Mouse (Mus musculus) forebrain, embryonic 10.5 days (tissue): ENCODE measurements around the gene Vav3. TPM values are rescaled to one million over a fixed set of nuclear protein-coding genes. Genes with fewer than 3 reads are reported as not detected.

Experiments
- DNase-seq: peaks from one replicate; pipeline ENCODE4 v3.0.0-alpha.2; 2017; ENCODE audit warnings: low spot score; ENCODE audit errors: extremely low spot score
- H3K27ac ChIP-seq: fragments of 300-500 bp; sonication (generic); 2 replicates; pipeline ENCODE4 v1.5.1; 2016; ENCODE audit warnings: mild to moderate bottlenecking
- H3K27me3 ChIP-seq: fragments of 300-500 bp; sonication (generic); 2 replicates; pipeline ENCODE4 v1.6.1; 2016; ENCODE audit warnings: mild to moderate bottlenecking; ENCODE audit not compliant: poor library complexity, severe bottlenecking
- H3K36me3 ChIP-seq: fragments of 300-500 bp; sonication (generic); replicated peaks from 2 replicates; pipeline ENCODE4 v1.6.1; 2016; ENCODE audit warnings: mild to moderate bottlenecking, moderate library complexity
- H3K4me1 ChIP-seq: fragments of 300-500 bp; sonication (generic); 2 replicates; pipeline ENCODE4 v1.6.1; 2016
- H3K4me3 ChIP-seq: fragments of 300-500 bp; sonication (generic); 2 replicates; pipeline ENCODE4 v1.5.1; 2016; ENCODE audit warnings: mild to moderate bottlenecking, moderate library complexity
- H3K9me3 ChIP-seq: fragments of 300-500 bp; sonication (generic); 2 replicates; pipeline ENCODE4 v1.6.1; 2016; ENCODE audit warnings: mild to moderate bottlenecking, moderate library complexity
- WGBS: fragments of 180-500 bp; shearing (Covaris S2); methylation state at CpG from one replicate; pipeline ENCODE4 v1.1.7; 2016; 5-methylcytosine and 5-hydroxymethylcytosine counted together
- polyA plus RNA-seq: library from polyadenylated mRNA; unstranded; fragments of >200 nt; fragmentation: Nextera tagmentation; extraction: Ambion mirVana; gene quantifications from 2 replicates; pipeline ENCODE4 v1.2.1, GENCODE M21; 2016

Gene Vav3
- polyA plus RNA-seq, 1 experiment from 2014 or later: 4.1 TPM

DNA sequence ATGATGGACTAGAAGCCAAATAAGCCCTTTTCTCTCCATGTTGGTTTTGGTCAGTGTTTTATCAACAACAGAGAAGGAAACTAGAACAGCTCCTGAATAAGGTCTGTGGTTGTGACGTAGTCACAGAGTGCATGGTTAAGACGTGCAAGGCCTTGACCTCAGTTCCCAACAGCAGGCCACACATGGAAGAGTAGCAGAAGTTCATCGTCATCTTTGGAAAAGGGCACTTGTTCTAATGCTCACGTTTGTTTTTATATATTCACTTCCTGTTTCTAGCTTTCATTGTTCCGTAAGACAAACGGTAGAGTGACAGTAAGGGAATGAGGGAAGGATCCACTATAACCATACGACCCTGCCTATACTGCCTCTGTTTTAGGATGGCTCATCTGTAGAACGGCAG lies 124.1 kb downstream of the Vav3 start:
- H3K27ac ChIP-seq: no peak overlapping the region
- DNase-seq: no peak
- 85% methylated on average over 8 of the region's 8 CpGs for WGBS
- H3K36me3 ChIP-seq: no peaks in the 10 kb centered on the region
- H3K27me3 ChIP-seq: no peaks in the 10 kb centered on the region
- no peaks in the 10 kb centered on the region for H3K9me3 ChIP-seq
- no peaks in the 10 kb centered on the region for H3K4me1 ChIP-seq
- no peak overlapping the region for H3K4me3 ChIP-seq

DNA sequence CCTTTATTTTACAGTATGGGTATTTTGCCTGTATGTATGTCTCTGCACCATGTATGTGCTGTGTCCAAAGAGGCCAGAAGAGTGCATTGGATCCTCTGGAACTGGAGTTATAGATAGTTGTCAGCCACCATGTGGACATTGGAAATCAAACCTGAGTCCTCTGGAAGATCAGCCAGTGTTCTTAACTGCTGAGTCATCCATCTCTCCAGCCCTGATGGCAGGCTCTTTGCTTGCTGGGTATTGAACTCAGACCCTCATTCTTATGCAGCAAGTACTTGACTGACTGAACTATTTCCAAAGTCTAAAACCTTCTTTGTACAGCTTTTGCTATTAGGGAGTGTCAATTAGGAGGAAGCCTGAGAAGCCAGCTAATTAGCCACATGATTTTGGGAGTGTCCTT lies 126.1 kb downstream of the Vav3 start:
- no peaks in the 10 kb centered on the region for H3K4me1 ChIP-seq
- H3K27ac ChIP-seq: no peak overlapping the region
- no peaks in the 10 kb centered on the region for H3K9me3 ChIP-seq
- no peaks in the 10 kb centered on the region for H3K36me3 ChIP-seq
- DNase-seq: no peak
- no peaks in the 10 kb centered on the region for H3K27me3 ChIP-seq
- H3K4me3 ChIP-seq: no peak overlapping the region

GRCm38 (mm10) chr3:109467288-109467687 lies 126.8 kb downstream of the Vav3 start:
- Histone ChIP-seq H3K27ac (no peak overlapping the region), H3K4me3 (no peak overlapping the region), H3K36me3 (no peaks in the 10 kb centered on the region), H3K4me1 (no peaks in the 10 kb centered on the region), H3K9me3 (no peaks in the 10 kb centered on the region), H3K27me3 (no peaks in the 10 kb centered on the region)
- DNase-seq: no peak
- 88% methylated on average over 4 of the region's 4 CpGs for WGBS

GRCm38 (mm10) chr3:109469465-109469864 lies 129.0 kb downstream of the Vav3 start:
- no peaks in the 10 kb centered on the region for H3K9me3 ChIP-seq
- H3K4me3 ChIP-seq: no peak overlapping the region
- DNase-seq: no peak
- no peaks in the 10 kb centered on the region for H3K4me1 ChIP-seq
- no peaks in the 10 kb centered on the region for H3K36me3 ChIP-seq
- H3K27me3 ChIP-seq: no peaks in the 10 kb centered on the region
- WGBS: 83% methylated on average over 3 of the region's 3 CpGs
- H3K27ac ChIP-seq: no peak overlapping the region

- no peaks in the 10 kb centered on the region for H3K36me3 ChIP-seq
- H3K4me1 ChIP-seq: no peaks in the 10 kb centered on the region
- 96% methylated on average over 1 of the region's 1 CpGs for WGBS
- no peak for DNase-seq
- H3K27ac ChIP-seq: no peak overlapping the region
- H3K9me3 ChIP-seq: no peaks in the 10 kb centered on the region
- H3K4me3 ChIP-seq: no peak overlapping the region
- no peaks in the 10 kb centered on the region for H3K27me3 ChIP-seq
Observed at GRCm38 (mm10) chr3:109470651-109471255, 130.3 kb downstream of the Vav3 start.

- 87% methylated on average over 8 of the region's 8 CpGs for WGBS
- Histone ChIP-seq H3K27me3 (no peaks in the 10 kb centered on the region), H3K4me1 (no peaks in the 10 kb centered on the region), H3K4me3 (no peak overlapping the region), H3K27ac (no peak overlapping the region), H3K9me3 (no peaks in the 10 kb centered on the region), H3K36me3 (no peaks in the 10 kb centered on the region)
- no peak for DNase-seq
Observed at GRCm38 (mm10) chr3:109476521-109476920, 136.1 kb downstream of the Vav3 start.

GRCm38 (mm10) chr3:109478297-109478696 lies 137.8 kb downstream of the Vav3 start:
- no peaks in the 10 kb centered on the region for H3K4me1 ChIP-seq
- no peak overlapping the region for H3K27ac ChIP-seq
- DNase-seq: no peak
- no peaks in the 10 kb centered on the region for H3K27me3 ChIP-seq
- H3K36me3 ChIP-seq: no peaks in the 10 kb centered on the region
- no peaks in the 10 kb centered on the region for H3K9me3 ChIP-seq
- WGBS: 87% methylated on average over 4 of the region's 4 CpGs
- H3K4me3 ChIP-seq: no peak overlapping the region

DNA sequence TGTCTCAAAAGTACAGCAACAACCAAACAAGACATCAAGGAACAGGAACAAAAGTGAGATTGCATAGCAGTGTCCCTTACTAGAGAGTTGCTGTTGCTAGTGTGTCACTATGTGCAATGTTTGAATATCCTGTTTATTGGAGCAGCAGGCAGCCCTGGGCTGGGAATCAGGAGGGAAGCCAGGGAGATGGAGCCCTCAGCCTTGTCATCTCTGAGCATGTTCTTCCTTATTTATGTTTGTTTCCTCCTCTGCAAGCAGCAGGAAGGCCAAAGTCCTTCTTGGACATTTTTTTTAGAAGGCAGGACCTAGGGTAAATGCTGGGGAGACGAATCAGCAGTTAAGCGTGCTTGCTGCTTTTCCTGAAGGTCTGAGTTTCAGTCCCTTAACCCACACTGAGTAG lies 140.2 kb downstream of the Vav3 start:
- no peaks in the 10 kb centered on the region for H3K9me3 ChIP-seq
- H3K27me3 ChIP-seq: no peaks in the 10 kb centered on the region
- DNase-seq: no peak
- WGBS: 88% methylated on average over 2 of the region's 2 CpGs
- H3K27ac ChIP-seq: no peak overlapping the region
- no peaks in the 10 kb centered on the region for H3K36me3 ChIP-seq
- no peaks in the 10 kb centered on the region for H3K4me1 ChIP-seq
- no peak overlapping the region for H3K4me3 ChIP-seq

GRCm38 (mm10) chr3:109486786-109487185 lies 146.3 kb downstream of the Vav3 start:
- no peak for DNase-seq
- H3K27me3 ChIP-seq: no peaks in the 10 kb centered on the region
- H3K9me3 ChIP-seq: no peaks in the 10 kb centered on the region
- H3K27ac ChIP-seq: no peak overlapping the region
- WGBS: 77% methylated on average over 3 of the region's 3 CpGs
- no peaks in the 10 kb centered on the region for H3K36me3 ChIP-seq
- peaks cover 14% of the 10 kb centered on the region for H3K4me1 ChIP-seq
- no peak overlapping the region for H3K4me3 ChIP-seq

DNA sequence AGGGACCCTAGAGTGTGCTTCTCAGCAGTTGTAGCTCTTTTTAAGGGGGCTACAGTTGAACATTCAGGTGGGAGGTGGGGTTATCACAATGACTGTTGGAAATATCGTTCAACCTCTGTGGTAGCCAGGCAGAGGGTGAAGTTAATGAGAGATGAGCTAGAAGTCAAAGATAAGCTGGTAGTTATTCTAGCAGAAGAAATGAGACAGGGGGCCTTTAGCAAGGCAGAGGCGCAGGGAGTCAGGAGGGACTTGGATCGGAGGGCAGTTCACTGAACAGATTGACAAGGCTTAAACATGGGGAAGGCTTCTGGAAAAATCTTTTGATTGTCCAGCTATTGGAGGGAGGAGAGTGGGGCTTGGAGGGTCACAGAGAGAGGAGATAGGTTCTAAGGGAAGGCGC lies 147.4 kb downstream of the Vav3 start:
- no peak overlapping the region for H3K4me3 ChIP-seq
- DNase-seq: no peak
- peaks cover 14% of the 10 kb centered on the region for H3K4me1 ChIP-seq
- no peaks in the 10 kb centered on the region for H3K36me3 ChIP-seq
- no peaks in the 10 kb centered on the region for H3K9me3 ChIP-seq
- H3K27me3 ChIP-seq: no peaks in the 10 kb centered on the region
- WGBS: 91% methylated on average over 4 of the region's 4 CpGs
- no peak overlapping the region for H3K27ac ChIP-seq

DNA sequence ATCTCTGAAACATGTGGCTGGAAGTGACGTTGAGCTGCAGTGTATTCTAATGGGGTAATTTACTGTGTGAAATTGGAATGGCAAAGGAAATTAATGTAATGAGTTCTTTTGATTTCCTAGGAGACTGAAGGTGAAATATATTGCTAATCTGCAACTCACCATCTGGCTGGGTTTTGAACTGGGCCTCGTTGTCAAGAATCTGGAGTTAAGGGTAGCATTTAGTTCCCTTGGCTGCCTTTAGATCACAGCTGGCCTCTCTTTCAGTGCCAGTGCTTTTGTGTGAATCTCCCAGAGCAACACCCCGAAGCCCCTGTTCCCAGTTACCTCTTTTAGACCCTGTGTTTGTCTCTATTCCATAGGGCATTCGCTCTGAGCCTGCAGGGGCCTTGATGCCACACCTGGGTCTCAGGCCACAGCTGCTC lies 148.3 kb downstream of the Vav3 start:
- Histone ChIP-seq H3K27ac (no peak overlapping the region), H3K36me3 (no peaks in the 10 kb centered on the region), H3K9me3 (no peaks in the 10 kb centered on the region), H3K27me3 (no peaks in the 10 kb centered on the region), H3K4me3 (no peak overlapping the region), H3K4me1 (peaks cover 14% of the 10 kb centered on the region)
- WGBS: 52% methylated on average over 4 of the region's 4 CpGs
- DNase-seq: no peak

GRCm38 (mm10) chr3:109490561-109491296 lies 150.3 kb downstream of the Vav3 start:
- DNase-seq: no peak
- Histone ChIP-seq H3K4me1 (peaks cover 14% of the 10 kb centered on the region), H3K27ac (no peak overlapping the region), H3K9me3 (no peaks in the 10 kb centered on the region), H3K36me3 (no peaks in the 10 kb centered on the region), H3K4me3 (no peak overlapping the region), H3K27me3 (no peaks in the 10 kb centered on the region)
- 67% methylated on average over 11 of the region's 11 CpGs for WGBS

GRCm38 (mm10) chr3:109491568-109491967 lies 151.1 kb downstream of the Vav3 start:
- H3K4me3 ChIP-seq: no peak overlapping the region
- H3K9me3 ChIP-seq: no peaks in the 10 kb centered on the region
- DNase-seq: peak; percentile 43
- H3K27me3 ChIP-seq: no peaks in the 10 kb centered on the region
- peaks cover 17% of the 10 kb centered on the region for H3K4me1 ChIP-seq
- no peaks in the 10 kb centered on the region for H3K36me3 ChIP-seq
- H3K27ac ChIP-seq: no peak overlapping the region
- 15% methylated on average over 2 of the region's 2 CpGs for WGBS
